In genomic region chr5:73948031-73948899, GRCm38 (mm10) we compare ENCODE assay signal across 23 mouse cellular contexts.
DNase-seq lines count a peak whose midpoint lies in the region; TF ChIP-seq lines count a peak whose summit lies in the region.
"Had no signal": no experiment of that assay in that cellular context is flagged by ENCODE, and none has a peak within 500 bp of the region (broad histone marks: within the 10 kb centered on the region; RNA-seq: fewer than 3 reads in every experiment).

No protein-coding gene starts in this region.

- no peak overlapping the region for H3K4me3 ChIP-seq in heart, embryonic 10.5 days
- peak overlapping the region; percentile 79 for H3K4me3 ChIP-seq in E14TG2a.4 (replicated peaks; ENCODE audit: low read length)
- H3K4me3 ChIP-seq: embryonic facial prominence, embryonic 13.5 days; embryonic facial prominence, embryonic 15.5 days; erythroblast, embryonic 14.5 days; forebrain, embryonic 10.5 days; forebrain, embryonic 12.5 days had no signal

- no peaks in the 10 kb centered on the region for H3K4me1 ChIP-seq in heart, embryonic 10.5 days
- H3K4me1 ChIP-seq in E14TG2a.4 (replicated peaks; ENCODE audit: low read depth, low read length): peaks cover 20% of the 10 kb centered on the region
- H3K4me1 ChIP-seq: embryonic facial prominence, embryonic 15.5 days had no signal

- no peak overlapping the region for H3K27ac ChIP-seq in heart, embryonic 10.5 days
- H3K27ac ChIP-seq: embryonic facial prominence, embryonic 13.5 days; embryonic facial prominence, embryonic 15.5 days; forebrain, embryonic 10.5 days; forebrain, embryonic 12.5 days had no signal

- intact Hi-C loops in heart, postnatal 36 days (cut with DNase I): no loop called here

- peak; percentile 45 for DNase-seq in heart, embryonic 10.5 days (ENCODE audit: low spot score)
- no peak for DNase-seq in heart, postnatal 36 days
- peak; percentile 74 for DNase-seq in R1 (ENCODE audit: low read depth, low spot score)
- DNase-seq in natural killer cell, adult 2 months (ENCODE audit: low spot score in 2 of 2): no peak
- no peak for DNase-seq in ovary, postnatal 36 days (ENCODE audit: low spot score)
- DNase-seq in thymus, postnatal 36 days: no peak
- DNase-seq: adrenal gland, adult 8-10 months; adrenal gland, postnatal 14 days; adrenal gland, postnatal 36 days; cerebellum, adult 11-12 months; cerebellum, adult 2 months; cerebellum, adult 9-10 months; cerebellum, postnatal 10 days; cerebellum, postnatal 25 days; embryo, embryonic 11 days had no signal

- H3K36me3 ChIP-seq in heart, embryonic 10.5 days: no peaks in the 10 kb centered on the region
- H3K36me3 ChIP-seq in E14TG2a.4 (ENCODE audit: insufficient read depth, low read length): peaks cover 37% of the 10 kb centered on the region
- H3K36me3 ChIP-seq: embryonic facial prominence, embryonic 13.5 days; embryonic facial prominence, embryonic 15.5 days; forebrain, embryonic 10.5 days; forebrain, embryonic 12.5 days; G1E had no signal

- 79% methylated on average over 9 of the region's 9 CpGs for WGBS in heart, embryonic 10.5 days

- H3K9me3 ChIP-seq in heart, embryonic 10.5 days: no peaks in the 10 kb centered on the region
- peaks cover 45% of the 10 kb centered on the region for H3K9me3 ChIP-seq in E14TG2a.4 (ENCODE audit: low read length)
- H3K9me3 ChIP-seq: embryonic facial prominence, embryonic 13.5 days; embryonic facial prominence, embryonic 15.5 days; forebrain, embryonic 12.5 days; G1E had no signal

- H3K27me3 ChIP-seq in heart, embryonic 10.5 days (ENCODE audit: insufficient read depth, poor library complexity, severe bottlenecking): no peaks in the 10 kb centered on the region
- H3K27me3 ChIP-seq in E14TG2a.4 (ENCODE audit: insufficient read depth, low read length): no peaks in the 10 kb centered on the region
- H3K27me3 ChIP-seq: embryonic facial prominence, embryonic 13.5 days; embryonic facial prominence, embryonic 15.5 days; forebrain, embryonic 12.5 days; Patski had no signal

- no peak for TF ChIP-seq CTCF in E14TG2a.4 (conservative IDR thresholded peaks at IDR 0.05; ENCODE audit: low read length)

Comparison
In these comparisons a context has a peak if more than half of its experiments do, and no peak if none do; other contexts are left out.
1. DNase-seq: peak in heart, embryonic 10.5 days (single experiment) and R1 (single experiment); none in heart, postnatal 36 days (0 of 2), natural killer cell, adult 2 months (0 of 2), ovary, postnatal 36 days (single experiment) and thymus, postnatal 36 days (0 of 2).